Mouse (Mus musculus): ENCODE data around the gene Zfp318. TPM values are rescaled to one million over a fixed set of nuclear protein-coding genes. Genes with fewer than 3 reads are reported as not detected.

Gene Zfp318
- polyA plus RNA-seq (2014; fragmentation: Illumina TruSeq; extraction: RNeasy Lipid Tissue Mini Kit (QIAGEN cat#74804)), result 69.4 TPM

DNA sequence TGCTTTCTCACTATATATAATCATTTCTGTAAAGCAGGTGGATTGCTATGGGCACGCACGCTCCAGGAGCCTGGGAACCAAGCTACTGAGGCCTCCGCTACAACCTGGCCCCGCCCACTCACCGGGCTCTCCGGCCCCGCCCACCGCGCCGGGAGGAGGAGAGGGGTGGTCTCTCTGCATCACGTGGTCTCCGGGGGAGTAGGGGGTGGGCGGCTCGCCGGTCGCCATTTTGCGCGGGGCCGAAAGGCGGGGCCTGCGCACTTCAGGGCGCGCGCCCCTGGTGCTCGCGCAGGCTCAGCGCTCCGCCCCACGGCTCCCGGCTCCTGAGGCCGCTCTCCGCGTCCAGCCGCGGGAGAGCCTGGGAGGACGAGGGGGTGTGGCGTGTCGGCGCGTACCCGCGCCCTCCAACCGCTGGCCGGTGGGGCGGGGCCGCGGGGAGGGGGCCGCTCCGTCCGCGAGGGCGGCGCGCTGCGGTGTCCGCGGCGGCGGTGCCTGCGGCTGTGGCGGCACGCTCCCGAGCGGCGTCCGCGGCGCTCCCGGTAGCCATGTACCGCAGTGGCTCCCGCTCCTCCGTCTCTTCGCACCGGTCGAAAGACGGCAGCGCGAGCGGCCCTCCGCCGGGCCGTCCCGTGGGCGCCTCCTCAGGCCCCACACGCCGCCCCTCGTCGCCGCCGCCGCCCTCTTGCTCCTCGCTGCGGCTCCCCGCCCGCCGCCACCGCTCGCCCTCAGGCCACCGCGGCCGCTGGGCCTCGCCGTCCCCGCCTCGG lies at the start of gene Zfp318:
TSS of gene Zfp318 (plus strand) at position 438 of the 767 bp plus-strand sequence.

DNA sequence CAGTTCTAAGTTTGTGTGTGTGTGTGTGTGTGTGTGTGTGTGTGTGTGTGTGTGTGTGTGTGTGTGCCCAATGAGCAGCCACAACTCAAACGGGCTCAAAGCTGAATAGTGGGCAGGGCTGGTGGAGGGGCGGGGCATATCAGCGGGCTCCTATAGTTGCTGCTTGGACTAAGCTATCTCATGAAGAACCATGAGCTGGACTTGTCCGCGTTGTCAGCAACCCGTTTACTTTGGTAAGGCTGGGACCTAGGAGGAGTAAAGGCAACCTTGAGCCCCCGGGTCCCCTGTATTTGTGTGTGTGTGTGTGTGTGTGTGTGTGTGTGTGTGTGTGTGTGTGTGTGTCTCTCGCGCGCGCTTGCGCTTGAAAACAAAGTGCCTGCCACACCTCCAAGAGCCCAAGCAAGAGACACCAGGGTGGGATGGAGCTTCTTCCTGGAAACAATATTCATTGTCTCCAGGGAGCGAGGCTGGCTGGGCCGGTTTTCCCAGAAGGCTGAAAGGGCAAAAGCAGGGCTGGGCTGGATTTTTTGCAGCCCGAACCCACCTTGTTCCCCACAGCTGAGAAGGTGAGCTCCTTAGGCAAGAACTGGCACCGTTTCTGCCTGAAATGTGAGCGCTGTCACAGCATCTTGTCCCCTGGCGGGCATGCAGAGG lies 45.4 kb downstream of the Zfp318 start, which contains the start of gene Crip3:
TSS of gene Crip3 (plus strand) at position 166 of the 654 bp plus-strand sequence.

DNA sequence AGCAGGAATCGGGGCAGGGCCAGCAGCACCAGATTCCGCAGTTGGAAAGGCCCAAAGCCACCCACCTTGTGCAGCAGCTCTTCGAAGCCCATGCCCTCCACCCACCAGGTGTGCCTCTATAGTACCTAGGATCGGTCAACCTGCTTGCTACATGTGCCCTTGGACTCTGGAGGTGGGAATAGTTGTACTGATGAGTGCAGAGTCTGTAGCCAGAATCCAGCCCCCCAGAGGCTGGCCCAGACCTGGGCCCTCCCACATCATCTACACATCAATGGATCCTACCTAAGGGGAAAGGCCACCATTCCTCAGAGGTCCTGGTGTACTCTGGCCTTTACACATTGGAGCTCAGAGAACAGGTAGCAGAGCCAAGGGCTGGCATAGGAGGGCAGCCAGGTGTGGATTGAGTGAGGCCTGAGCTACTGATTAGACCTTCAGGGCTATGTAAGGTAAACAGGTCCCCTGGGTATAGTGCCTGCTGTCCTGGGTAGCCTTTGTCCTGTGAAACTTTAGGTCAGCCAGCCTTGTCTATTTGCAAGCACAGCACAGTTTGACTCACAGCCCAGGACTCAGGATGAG lies 54.9 kb downstream of the Zfp318 start, which contains the start of gene Slc22a7:
TSS of gene Slc22a7 (minus strand) at position 160 of the 576 bp plus-strand sequence.

Other genes starting within 250 kb of the Zfp318 start
- gene Rsph9, start 239.5 kb upstream of the Zfp318 start, polyA plus RNA-seq (2014; fragmentation: Illumina TruSeq; extraction: RNeasy Lipid Tissue Mini Kit (QIAGEN cat#74804)), result 1.3 TPM
- gene Mad2l1bp, start 230.2 kb upstream of the Zfp318 start, polyA plus RNA-seq (2014; fragmentation: Illumina TruSeq; extraction: RNeasy Lipid Tissue Mini Kit (QIAGEN cat#74804)), result 0.74 TPM
- 2.4 TPM for gene Gtpbp2, start 222.7 kb upstream of the Zfp318 start, polyA plus RNA-seq (2014; fragmentation: Illumina TruSeq; extraction: RNeasy Lipid Tissue Mini Kit (QIAGEN cat#74804))
- gene Polh, start 181.1 kb upstream of the Zfp318 start, polyA plus RNA-seq (2014; fragmentation: Illumina TruSeq; extraction: RNeasy Lipid Tissue Mini Kit (QIAGEN cat#74804)), result 16.1 TPM
- gene Xpo5, start 180.9 kb upstream of the Zfp318 start, polyA plus RNA-seq (2014; fragmentation: Illumina TruSeq; extraction: RNeasy Lipid Tissue Mini Kit (QIAGEN cat#74804)), result 26.9 TPM
- 6.1 TPM for gene Polr1c, start 135.7 kb upstream of the Zfp318 start, polyA plus RNA-seq (2014; fragmentation: Illumina TruSeq; extraction: RNeasy Lipid Tissue Mini Kit (QIAGEN cat#74804))
- gene Yipf3, start 135.7 kb upstream of the Zfp318 start, polyA plus RNA-seq (2014; fragmentation: Illumina TruSeq; extraction: RNeasy Lipid Tissue Mini Kit (QIAGEN cat#74804)), result 1.3 TPM
- not detected for gene Lrrc73, start 130.2 kb upstream of the Zfp318 start, polyA plus RNA-seq (2014; fragmentation: Illumina TruSeq; extraction: RNeasy Lipid Tissue Mini Kit (QIAGEN cat#74804))
- gene Tjap1, start 100.7 kb upstream of the Zfp318 start, polyA plus RNA-seq (2014; fragmentation: Illumina TruSeq; extraction: RNeasy Lipid Tissue Mini Kit (QIAGEN cat#74804)), result 0.40 TPM
- gene Dlk2, start 86.3 kb upstream of the Zfp318 start, polyA plus RNA-seq (2014; fragmentation: Illumina TruSeq; extraction: RNeasy Lipid Tissue Mini Kit (QIAGEN cat#74804)), result not detected
- not detected for gene Abcc10, start 55.4 kb upstream of the Zfp318 start, polyA plus RNA-seq (2014; fragmentation: Illumina TruSeq; extraction: RNeasy Lipid Tissue Mini Kit (QIAGEN cat#74804))
- gene Crip3, start 45.2 kb downstream of the Zfp318 start, polyA plus RNA-seq (2014; fragmentation: Illumina TruSeq; extraction: RNeasy Lipid Tissue Mini Kit (QIAGEN cat#74804)), result not detected
- not detected for gene Slc22a7, start 54.7 kb downstream of the Zfp318 start, polyA plus RNA-seq (2014; fragmentation: Illumina TruSeq; extraction: RNeasy Lipid Tissue Mini Kit (QIAGEN cat#74804))
- gene Ttbk1, start 103.9 kb downstream of the Zfp318 start, polyA plus RNA-seq (2014; fragmentation: Illumina TruSeq; extraction: RNeasy Lipid Tissue Mini Kit (QIAGEN cat#74804)), result 0.11 TPM
- 7.6 TPM for gene Dnph1, start 113.0 kb downstream of the Zfp318 start, polyA plus RNA-seq (2014; fragmentation: Illumina TruSeq; extraction: RNeasy Lipid Tissue Mini Kit (QIAGEN cat#74804))
- 2.8 TPM for gene Cul9, start 162.7 kb downstream of the Zfp318 start, polyA plus RNA-seq (2014; fragmentation: Illumina TruSeq; extraction: RNeasy Lipid Tissue Mini Kit (QIAGEN cat#74804))
- gene Srf, start 172.4 kb downstream of the Zfp318 start, polyA plus RNA-seq (2014; fragmentation: Illumina TruSeq; extraction: RNeasy Lipid Tissue Mini Kit (QIAGEN cat#74804)), result 0.34 TPM
- 0.57 TPM for gene Ptk7, start 245.8 kb downstream of the Zfp318 start, polyA plus RNA-seq (2014; fragmentation: Illumina TruSeq; extraction: RNeasy Lipid Tissue Mini Kit (QIAGEN cat#74804))

Measured in ovary, adult 10 weeks (tissue).